Mouse (Mus musculus): ENCODE measurements around the gene Castor1. TPM values are rescaled to one million over a fixed set of nuclear protein-coding genes. Genes with fewer than 3 reads are reported as not detected.

Gene Castor1
- 52.7 TPM for polyA plus RNA-seq (2017; shearing (Covaris generic))

GRCm38 (mm10) chr11:4217914-4218629 is at the start of gene Castor1:
Gene Castor1 (plus strand): TSS chr11:4218225.

GRCm38 (mm10) chr11:4186486-4187317 is 31.3 kb upstream of the Castor1 start, which contains the start of gene Tbc1d10a:
Gene Tbc1d10a (plus strand): TSS chr11:4186789.

GRCm38 (mm10) chr11:4235665-4236545 is 17.9 kb downstream of the Castor1 start, which contains the start of gene Osm:
Gene Osm (plus strand): TSS chr11:4236420.

GRCm38 (mm10) chr11:4256846-4257607 is 39.0 kb downstream of the Castor1 start, which contains the start of gene Lif:
Gene Lif (plus strand): TSS chr11:4257557.

Other genes starting within 250 kb of the Castor1 start
- gene 4930556J24Rik, start 241.4 kb upstream of the Castor1 start, polyA plus RNA-seq (2017; shearing (Covaris generic)), result not detected
- gene Gal3st1, start 234.6 kb upstream of the Castor1 start, polyA plus RNA-seq (2017; shearing (Covaris generic)), result 0.18 TPM
- gene Sec14l4, start 186.8 kb upstream of the Castor1 start, polyA plus RNA-seq (2017; shearing (Covaris generic)), result not detected
- not detected for gene Sec14l3, start 153.4 kb upstream of the Castor1 start, polyA plus RNA-seq (2017; shearing (Covaris generic))
- 1.7 TPM for gene Mtfp1, start 122.8 kb upstream of the Castor1 start, polyA plus RNA-seq (2017; shearing (Covaris generic))
- gene Sec14l2, start 94.8 kb upstream of the Castor1 start, polyA plus RNA-seq (2017; shearing (Covaris generic)), result 1.4 TPM
- 56.0 TPM for gene Rnf215, start 83.0 kb upstream of the Castor1 start, polyA plus RNA-seq (2017; shearing (Covaris generic))
- gene Ccdc157, start 57.9 kb upstream of the Castor1 start, polyA plus RNA-seq (2017; shearing (Covaris generic)), result 3.8 TPM
- gene Sf3a1, start 57.9 kb upstream of the Castor1 start, polyA plus RNA-seq (2017; shearing (Covaris generic)), result 74.4 TPM
- gene Tbc1d10a, start 31.4 kb upstream of the Castor1 start, polyA plus RNA-seq (2017; shearing (Covaris generic)), result 120 TPM
- 38.5 TPM for gene Osm, start 18.2 kb downstream of the Castor1 start, polyA plus RNA-seq (2017; shearing (Covaris generic))
- gene Lif, start 39.3 kb downstream of the Castor1 start, polyA plus RNA-seq (2017; shearing (Covaris generic)), result 3.5 TPM
- gene Hormad2, start 222.9 kb downstream of the Castor1 start, polyA plus RNA-seq (2017; shearing (Covaris generic)), result 0.29 TPM

All from CD4-positive, CD25-positive, alpha-beta regulatory T cell (primary cell).